Mouse (Mus musculus) lung, postnatal 36 days (tissue): ENCODE data around the gene S100b.
A peak's percentile ranks its signal among the peaks of the same experiment; 100 is the strongest.

Source experiments
- DNase-seq: peaks from one replicate; pipeline ENCODE4 v3.0.0; 2022; ENCODE audit warnings: mixed read lengths

S100b gene

GRCm38 (mm10) chr10:76253536-76253935, at the start of gene S100b:
TSS of gene S100b (plus strand) at chr10:76253853.
- DNase-seq, result peak; percentile 25

DNA sequence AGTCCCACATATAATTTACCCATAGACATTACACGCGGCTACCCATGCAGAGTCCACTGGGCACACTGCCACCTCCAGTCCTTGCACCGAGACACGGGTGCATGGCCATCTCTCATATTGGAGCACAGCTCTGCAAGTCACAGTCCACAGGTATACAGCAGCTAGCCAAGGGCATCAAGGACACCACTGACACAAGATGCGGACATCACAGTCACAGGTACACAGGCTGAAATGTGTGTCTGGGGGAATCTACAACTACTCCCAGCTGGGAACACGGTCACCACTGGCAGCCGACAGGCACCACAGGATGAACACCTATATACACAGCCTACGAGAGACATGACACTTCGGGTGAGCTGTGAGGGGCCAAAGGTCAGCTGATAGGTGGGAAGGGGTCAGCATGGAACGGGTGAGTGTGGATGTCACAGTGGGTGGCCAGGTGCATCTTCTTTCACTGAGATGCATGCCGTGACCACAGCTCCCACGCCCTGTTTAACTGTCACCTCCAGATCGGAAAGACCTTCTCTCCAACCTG, 46.3 kb upstream of the S100b start:
- no peak for DNase-seq

DNA sequence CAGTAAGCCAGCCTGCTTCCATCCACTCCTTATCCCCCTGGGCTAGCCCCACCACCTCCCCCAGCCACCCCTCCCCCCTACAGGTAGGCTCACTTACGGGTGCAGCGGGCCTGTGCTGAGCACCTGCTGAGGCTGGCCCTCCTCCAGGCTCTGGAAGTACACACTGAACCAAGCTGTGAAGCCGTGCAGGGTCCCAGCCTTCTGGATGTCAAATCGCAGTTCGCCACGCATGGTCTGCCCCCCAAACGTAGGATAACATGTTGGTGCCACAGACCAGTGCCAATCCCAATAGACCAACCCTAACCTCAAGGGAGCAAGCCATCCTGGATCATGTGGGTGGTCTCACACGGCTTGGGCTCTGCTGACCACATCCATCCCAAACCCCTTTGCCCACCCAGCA, 44.4 kb upstream of the S100b start:
- no peak for DNase-seq

GRCm38 (mm10) chr10:76210806-76211205, 42.8 kb upstream of the S100b start:
- no peak for DNase-seq

DNA sequence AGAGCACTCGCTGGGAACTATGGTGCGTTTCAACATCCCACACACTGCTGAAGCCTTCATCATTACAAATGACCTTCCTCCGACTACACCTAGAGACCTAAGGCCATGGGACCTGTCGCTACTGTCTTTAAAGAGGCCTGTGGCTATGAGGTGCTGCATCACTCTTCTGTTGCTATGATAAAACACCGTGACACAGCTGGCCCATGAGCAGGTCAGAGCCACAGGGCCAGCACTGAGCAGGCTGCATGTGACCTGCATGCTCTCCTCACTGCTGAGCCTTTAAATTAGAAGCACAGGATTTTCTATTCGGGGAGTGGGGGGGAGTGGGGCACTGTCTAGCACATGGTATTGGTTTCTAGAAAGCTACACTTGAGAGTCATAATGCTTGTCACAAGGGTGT, 41.5 kb upstream of the S100b start:
- DNase-seq, result no peak

- no peak for DNase-seq
Measured at GRCm38 (mm10) chr10:76214161-76214560, 39.5 kb upstream of the S100b start.

- DNase-seq, result no peak
Measured at GRCm38 (mm10) chr10:76217056-76217455, 36.6 kb upstream of the S100b start.

DNA sequence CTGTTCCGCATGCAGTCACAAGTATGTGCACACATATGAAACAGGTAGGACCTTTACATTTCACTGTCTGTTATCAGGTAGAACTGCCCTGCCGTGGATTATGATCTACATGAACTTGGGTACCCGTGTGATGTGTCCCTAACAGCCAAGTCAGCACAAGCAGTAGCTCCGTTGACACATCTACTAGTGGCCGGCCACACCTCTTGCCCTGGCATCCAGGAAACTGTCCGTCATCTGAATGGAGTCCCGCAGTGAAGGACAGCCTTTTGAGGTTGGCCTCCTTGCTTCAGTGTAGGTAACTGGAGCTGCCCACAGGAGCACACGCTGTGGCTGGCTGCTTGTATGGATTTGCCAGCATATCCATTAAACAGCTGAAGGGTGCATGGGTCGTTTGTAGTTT, 35.4 kb upstream of the S100b start:
- DNase-seq, result peak; percentile 10

GRCm38 (mm10) chr10:76225944-76226343, 27.7 kb upstream of the S100b start:
- no peak for DNase-seq

DNA sequence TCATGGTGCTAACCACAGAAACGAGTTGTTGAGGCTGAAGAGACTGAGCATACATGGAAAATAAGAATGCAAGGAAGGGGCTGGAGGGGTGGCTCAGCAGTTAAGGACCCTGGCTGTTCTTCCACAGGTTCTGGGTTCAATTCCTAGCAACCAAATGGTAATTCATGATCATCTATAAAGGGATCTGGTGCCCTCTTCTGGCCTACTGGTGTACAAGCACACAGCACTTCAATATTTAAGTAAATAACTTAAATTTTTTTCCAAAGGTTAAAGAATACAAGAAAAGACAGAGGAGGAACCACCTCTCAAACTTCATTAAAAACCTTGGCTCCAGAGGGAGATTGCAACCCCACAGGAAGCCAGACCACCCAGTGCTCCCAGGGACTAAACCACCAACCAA, 24.0 kb upstream of the S100b start:
- DNase-seq, result peak; percentile 18

DNA sequence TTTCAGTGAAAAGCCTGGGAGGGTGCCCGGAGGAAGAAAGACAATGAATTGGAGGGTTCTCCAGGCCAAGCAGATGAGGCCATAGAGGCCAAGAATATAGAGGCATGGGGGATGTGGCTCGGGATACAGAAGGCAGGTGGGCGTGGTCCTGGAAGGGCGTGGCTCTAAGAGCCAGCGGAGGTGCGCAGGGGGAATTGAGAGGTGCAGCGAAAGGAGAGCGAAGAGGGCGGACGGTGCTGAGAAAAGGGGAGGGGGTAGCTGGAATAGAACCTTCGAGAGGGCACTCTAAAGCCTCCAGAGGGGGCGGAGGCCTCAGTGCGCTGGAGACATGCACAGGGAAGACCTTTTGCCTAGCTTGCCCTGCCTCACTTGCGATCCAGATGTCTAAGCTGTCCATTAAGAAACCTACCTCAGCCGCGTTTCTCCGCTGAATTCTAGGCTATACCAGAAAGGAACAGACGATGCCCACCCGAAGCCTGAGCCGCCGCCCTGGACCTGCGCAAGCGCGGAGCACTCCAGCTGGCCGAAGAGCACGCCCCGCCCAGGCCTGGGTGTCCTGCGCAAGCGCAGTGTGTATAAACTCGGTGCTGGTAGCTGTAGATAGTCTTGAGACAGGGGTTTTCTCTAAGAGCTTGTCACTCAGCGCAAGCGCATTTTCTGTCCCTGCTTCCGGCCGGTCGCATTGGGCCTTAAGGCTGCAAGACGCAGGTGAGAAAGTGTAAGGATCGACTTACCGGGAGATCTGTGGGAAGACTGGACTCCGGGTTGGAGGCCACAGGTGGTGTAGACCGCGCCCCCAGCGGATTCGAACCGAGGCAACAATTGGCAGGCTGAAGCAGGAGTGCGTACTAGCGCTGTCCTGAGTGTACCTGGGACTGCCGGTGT, 16.1 kb upstream of the S100b start, which contains the start of gene Prmt2:
Gene Prmt2, minus strand, starts transcription at position 525 of the 885 bp plus-strand sequence.
- peak; percentile 91 for DNase-seq

DNA sequence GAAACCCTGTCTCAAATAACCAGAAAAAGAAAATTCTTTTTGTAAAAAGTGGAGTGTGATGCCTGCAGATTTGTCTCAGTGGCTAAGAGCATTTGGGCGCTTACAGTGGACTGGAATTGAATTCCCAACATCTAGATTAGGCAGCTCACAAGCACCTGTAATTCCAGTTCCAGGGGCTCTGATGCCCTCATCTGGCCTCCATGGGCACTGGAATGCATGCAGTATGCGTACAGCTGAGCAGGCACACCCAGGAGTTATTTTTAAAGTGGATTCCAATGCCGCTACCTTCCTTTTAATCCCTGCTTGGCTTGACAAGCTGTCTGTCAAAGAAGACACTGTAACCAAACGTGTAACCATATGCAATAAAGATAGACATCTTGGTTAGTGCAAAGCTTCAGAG, 14.3 kb upstream of the S100b start:
- DNase-seq, result peak; percentile 58

GRCm38 (mm10) chr10:76245106-76245505, 8.5 kb upstream of the S100b start:
- DNase-seq, result no peak

DNA sequence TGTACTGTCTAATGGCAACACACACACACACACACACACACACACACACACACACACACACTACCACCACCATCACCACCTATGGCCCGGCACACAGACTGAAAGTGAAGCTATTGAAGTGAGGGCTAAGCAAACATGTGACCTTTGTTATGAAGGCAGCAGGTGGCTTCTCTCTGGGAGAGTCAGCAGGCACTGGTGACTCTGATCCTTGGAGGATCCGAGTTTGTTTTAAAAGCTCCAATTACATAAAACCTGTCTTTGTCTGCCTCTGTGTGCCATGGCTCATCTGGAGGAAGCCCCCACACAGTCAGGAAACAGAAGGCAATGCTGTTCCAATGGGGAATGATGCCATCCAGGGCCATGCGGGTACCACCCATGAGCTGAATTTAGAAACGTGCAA, 7.1 kb upstream of the S100b start:
- DNase-seq, result no peak

DNA sequence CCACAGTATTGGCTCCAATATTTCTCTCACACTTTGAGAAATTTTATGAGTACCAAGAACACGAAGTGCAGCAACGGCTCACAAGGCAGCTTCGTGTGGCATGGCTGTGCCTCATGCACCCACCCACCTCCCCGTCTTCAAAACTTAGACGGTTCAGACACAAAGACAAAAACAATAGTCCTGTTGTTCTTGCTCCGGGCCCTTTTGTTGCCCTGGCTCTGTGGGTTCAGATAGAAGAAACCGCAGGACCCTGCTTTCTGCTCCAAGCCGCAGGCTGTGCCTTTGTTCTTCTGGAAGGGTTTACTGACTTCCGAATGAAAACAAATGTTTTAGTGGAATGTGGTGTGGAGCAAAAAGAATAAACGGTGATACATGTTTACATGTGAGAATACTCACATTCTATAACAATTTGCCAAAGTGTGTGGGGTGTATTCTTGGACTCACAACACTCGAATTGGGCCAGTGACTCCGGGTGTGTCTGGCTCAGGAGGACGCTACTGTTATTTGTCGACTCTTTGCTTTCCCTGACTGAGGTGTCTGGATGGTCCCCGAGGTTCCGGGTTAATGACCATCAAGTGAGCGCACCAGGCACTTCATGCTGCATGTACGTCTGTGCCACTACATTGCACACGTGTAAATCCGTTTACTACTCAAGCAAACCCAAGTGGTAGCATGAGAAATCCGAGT, 5.5 kb upstream of the S100b start:
- DNase-seq, result no peak

GRCm38 (mm10) chr10:76248647-76248968, 5.0 kb upstream of the S100b start:
- no peak for DNase-seq

DNA sequence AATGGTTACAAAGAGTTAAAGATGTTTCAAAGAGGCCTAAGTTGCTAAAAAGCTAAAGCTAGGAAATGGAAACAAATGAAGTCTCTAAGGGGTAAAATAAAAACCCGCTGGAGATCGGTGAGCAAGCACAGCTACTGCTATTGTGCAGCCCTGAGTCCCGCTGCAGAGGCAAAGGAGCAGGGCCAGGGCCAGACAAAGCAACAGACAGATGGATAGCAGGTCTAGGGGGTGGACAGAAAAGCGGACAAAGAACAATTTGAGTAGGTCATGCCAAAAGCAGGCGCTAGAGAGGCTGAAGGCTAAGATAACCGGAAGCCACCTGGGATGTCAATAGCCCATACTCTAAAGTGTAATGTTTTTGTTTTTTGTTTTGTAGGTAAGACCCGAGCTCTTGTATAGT, 2.8 kb upstream of the S100b start:
- DNase-seq, result no peak

GRCm38 (mm10) chr10:76253079-76253478, 574 bp upstream of the S100b start:
- no peak for DNase-seq

DNA sequence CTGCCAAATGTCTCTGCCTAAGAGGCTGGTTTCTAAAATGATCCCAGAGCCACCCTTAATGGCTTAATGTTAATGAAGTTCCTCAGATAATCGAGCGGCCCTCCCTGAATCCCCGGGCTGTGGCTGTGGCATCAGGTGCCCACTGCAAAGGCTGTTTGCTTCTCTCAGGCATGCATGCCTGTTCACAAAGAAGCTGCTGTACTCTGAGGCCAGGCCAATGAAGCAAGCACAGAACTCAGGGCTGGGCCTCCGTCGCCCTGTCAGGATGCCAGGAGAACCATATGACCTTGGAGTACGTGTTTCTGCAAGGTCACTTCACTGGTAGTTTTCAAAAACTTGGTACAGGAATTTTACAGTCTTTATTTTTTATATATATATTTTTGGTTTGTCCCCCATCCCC, 2.0 kb downstream of the S100b start:
- DNase-seq, result no peak

DNA sequence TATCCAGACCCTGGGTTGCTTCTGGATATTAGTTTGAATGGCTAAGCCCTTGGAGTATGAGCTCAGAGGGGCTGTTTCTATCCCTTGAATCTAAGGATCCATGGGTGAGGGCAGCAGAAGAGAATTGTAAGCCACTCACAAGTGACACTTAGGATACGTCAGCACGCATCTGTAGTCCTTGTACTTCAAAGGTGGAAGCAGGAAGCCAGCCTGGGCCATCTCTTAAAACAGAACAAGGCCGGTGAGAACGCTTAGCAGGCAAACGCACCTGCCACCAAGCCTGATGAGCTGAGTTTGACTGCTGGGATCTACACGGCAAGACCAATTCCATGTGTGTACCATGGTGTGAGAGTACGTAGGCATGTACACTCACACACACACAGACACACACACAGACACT, 3.6 kb downstream of the S100b start:
- DNase-seq, result no peak

- DNase-seq, result peak; percentile 94
Measured at GRCm38 (mm10) chr10:76257719-76258390, 4.2 kb downstream of the S100b start.

DNA sequence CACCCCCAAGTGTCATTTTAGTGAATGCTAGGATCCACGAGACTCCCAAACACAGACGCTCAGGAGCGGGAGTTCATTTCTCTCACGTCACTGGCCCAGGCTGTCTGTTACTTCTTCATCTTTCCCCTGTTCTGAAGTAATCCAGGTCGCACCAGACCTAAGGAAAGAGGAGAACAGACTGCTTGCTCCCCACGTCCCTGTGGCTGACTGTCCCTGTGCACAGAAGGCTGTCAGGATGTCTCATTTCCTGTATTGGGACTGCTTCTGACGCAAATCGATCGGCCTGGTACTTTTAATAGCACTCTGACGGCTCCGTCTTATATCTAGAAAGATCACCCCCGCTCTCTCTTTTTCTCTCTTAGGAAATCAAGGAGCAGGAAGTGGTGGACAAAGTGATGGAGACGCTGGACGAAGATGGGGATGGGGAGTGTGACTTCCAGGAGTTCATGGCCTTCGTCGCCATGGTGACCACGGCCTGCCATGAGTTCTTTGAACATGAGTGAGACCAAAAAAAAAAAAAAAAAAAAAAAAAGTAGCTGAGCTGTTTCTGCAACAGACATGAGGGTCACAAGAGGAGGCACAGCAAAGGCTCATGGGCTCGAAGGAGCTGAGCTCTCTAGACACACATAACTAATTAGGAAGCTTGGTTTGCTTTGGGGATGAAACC, 6.0 kb downstream of the S100b start:
- DNase-seq, result peak; percentile 33
